Mouse (Mus musculus): ENCODE measurements around the gene Foxo1. TPM values are rescaled to one million over a fixed set of nuclear protein-coding genes. Genes with fewer than 3 reads are reported as not detected.
A peak's percentile ranks its signal among the peaks of the same experiment; 100 is the strongest.

Gene Foxo1
- polyA plus RNA-seq, 2 experiments = 7.0 to 7.6 TPM

DNA sequence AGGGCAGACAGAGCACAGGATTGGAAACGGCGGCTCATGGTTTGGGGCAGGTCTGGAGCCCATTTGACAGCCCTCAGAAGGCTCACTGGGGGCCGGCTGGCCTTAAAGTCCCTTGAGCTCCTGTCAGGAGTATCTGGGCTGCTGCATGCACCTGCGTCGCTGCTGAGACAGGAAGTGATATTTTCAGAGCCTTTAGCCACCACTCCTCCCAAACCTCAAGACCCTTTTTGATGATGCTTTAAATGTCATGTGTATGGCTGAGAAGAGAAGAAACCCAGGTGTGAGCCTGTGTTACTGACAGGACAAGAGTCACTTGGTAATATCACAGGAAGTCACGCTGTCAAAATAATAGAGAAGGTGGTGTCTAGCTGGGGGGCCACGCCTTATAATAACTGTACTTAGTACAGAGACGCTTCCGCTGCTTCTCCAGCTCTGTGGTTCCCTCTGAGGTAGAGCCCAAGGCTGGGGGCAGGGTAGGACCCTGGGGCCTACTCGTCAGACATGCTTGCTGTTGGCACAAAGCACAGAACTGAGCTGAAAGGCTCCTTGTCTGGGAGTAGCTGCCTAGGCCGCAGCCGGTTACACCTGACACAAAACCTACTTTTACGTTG is 128.1 kb downstream of the Foxo1 start:
- H3K4me1 ChIP-seq (ENCODE audit: control insufficient read depth, insufficient read depth, low read length) = peaks cover 11% of the 10 kb centered on the region
- no peaks in the 10 kb centered on the region for H3K27me3 ChIP-seq (ENCODE audit: control insufficient read depth, insufficient read depth, low read length)
- WGBS = 75% methylated on average over 13 of the region's 13 CpGs
- H3K36me3 ChIP-seq (ENCODE audit: control insufficient read depth, insufficient read depth, low read length) = no peaks in the 10 kb centered on the region
- H3K9me3 ChIP-seq (ENCODE audit: control insufficient read depth, low read length) = no peaks in the 10 kb centered on the region
- H3K4me2 ChIP-seq (replicated peaks; ENCODE audit: low read depth, low read length, severe bottlenecking) = no peak overlapping the region
- no peak for TF ChIP-seq POLR2A (IDR thresholded peaks at IDR 0.05; ENCODE audit: borderline replicate concordance, extremely low read depth, insufficient read depth, insufficient read length)
- no peak overlapping the region for H3K4me3 ChIP-seq (replicated peaks; ENCODE audit: low read length)
- H3K27ac ChIP-seq (replicated peaks; ENCODE audit: low read depth, low read length) = no peak overlapping the region
- no peak for DNase-seq (ENCODE audit: low spot score)
- ATAC-seq (ENCODE audit: low FRiP score, low read depth) = no peak
- no peak overlapping the region for H3K9ac ChIP-seq (ENCODE audit: low read depth, low read length, severe bottlenecking)

DNA sequence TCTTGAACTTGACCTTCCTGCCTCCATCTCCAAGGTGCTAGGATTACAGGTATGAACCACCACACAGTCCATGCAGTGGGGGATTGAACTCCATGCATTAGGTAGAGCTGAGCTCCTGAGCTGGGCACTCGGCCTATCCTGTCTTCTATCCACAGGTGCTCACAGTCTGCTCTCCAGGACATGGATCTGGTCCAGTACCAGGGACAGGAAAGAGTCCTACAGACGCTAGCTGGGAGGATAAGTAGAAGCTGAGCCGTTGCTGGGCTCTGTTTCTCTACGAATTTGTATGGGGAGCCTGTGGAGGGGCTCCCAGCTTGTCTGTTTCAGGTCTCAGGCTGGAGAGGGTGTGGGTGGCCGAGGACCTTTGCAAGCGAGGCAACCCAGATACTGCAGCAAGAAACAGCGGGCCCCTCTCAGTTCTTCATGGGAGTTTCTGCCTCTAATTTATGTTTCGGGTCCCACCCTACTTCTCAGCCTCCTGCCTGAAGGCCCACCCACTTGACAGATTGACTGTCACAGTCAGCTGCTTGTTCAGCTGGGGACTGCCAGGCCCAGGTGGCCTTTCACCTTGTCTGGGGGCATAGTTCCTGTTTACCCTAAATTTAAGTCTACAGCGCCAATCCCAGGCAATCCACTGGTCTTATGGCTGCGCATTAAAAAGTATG is 128.9 kb downstream of the Foxo1 start:
- H3K9ac ChIP-seq (ENCODE audit: low read depth, low read length, severe bottlenecking) = no peak overlapping the region
- H3K36me3 ChIP-seq (ENCODE audit: control insufficient read depth, insufficient read depth, low read length) = no peaks in the 10 kb centered on the region
- H3K27ac ChIP-seq (replicated peaks; ENCODE audit: low read depth, low read length) = no peak overlapping the region
- H3K27me3 ChIP-seq (ENCODE audit: control insufficient read depth, insufficient read depth, low read length) = no peaks in the 10 kb centered on the region
- no peak for ATAC-seq (ENCODE audit: low FRiP score, low read depth)
- 70% methylated on average over 10 of the region's 10 CpGs for WGBS
- peaks cover 19% of the 10 kb centered on the region for H3K4me1 ChIP-seq (ENCODE audit: control insufficient read depth, insufficient read depth, low read length)
- DNase-seq (ENCODE audit: low spot score) = no peak
- TF ChIP-seq POLR2A (IDR thresholded peaks at IDR 0.05; ENCODE audit: borderline replicate concordance, extremely low read depth, insufficient read depth, insufficient read length) = no peak
- H3K4me2 ChIP-seq (replicated peaks; ENCODE audit: low read depth, low read length, severe bottlenecking) = no peak overlapping the region
- H3K4me3 ChIP-seq (replicated peaks; ENCODE audit: low read length) = no peak overlapping the region
- no peaks in the 10 kb centered on the region for H3K9me3 ChIP-seq (ENCODE audit: control insufficient read depth, low read length)

- H3K36me3 ChIP-seq (ENCODE audit: control insufficient read depth, insufficient read depth, low read length) = no peaks in the 10 kb centered on the region
- WGBS = 78% methylated on average over 8 of the region's 8 CpGs
- DNase-seq (ENCODE audit: low spot score) (no peak), ATAC-seq (ENCODE audit: low FRiP score, low read depth) (no peak)
- H3K27me3 ChIP-seq (ENCODE audit: control insufficient read depth, insufficient read depth, low read length) = no peaks in the 10 kb centered on the region
- no peak overlapping the region for H3K27ac ChIP-seq (replicated peaks; ENCODE audit: low read depth, low read length)
- H3K9me3 ChIP-seq (ENCODE audit: control insufficient read depth, low read length) = no peaks in the 10 kb centered on the region
- H3K4me3 ChIP-seq (replicated peaks; ENCODE audit: low read length) = no peak overlapping the region
- no peak overlapping the region for H3K4me2 ChIP-seq (replicated peaks; ENCODE audit: low read depth, low read length, severe bottlenecking)
- no peak for TF ChIP-seq POLR2A (IDR thresholded peaks at IDR 0.05; ENCODE audit: borderline replicate concordance, extremely low read depth, insufficient read depth, insufficient read length)
- H3K9ac ChIP-seq (ENCODE audit: low read depth, low read length, severe bottlenecking) = no peak overlapping the region
- H3K4me1 ChIP-seq (ENCODE audit: control insufficient read depth, insufficient read depth, low read length) = peaks cover 21% of the 10 kb centered on the region
These were observed 129.8 kb downstream of the Foxo1 start for GRCm38 (mm10) chr3:52397961-52398360.

DNA sequence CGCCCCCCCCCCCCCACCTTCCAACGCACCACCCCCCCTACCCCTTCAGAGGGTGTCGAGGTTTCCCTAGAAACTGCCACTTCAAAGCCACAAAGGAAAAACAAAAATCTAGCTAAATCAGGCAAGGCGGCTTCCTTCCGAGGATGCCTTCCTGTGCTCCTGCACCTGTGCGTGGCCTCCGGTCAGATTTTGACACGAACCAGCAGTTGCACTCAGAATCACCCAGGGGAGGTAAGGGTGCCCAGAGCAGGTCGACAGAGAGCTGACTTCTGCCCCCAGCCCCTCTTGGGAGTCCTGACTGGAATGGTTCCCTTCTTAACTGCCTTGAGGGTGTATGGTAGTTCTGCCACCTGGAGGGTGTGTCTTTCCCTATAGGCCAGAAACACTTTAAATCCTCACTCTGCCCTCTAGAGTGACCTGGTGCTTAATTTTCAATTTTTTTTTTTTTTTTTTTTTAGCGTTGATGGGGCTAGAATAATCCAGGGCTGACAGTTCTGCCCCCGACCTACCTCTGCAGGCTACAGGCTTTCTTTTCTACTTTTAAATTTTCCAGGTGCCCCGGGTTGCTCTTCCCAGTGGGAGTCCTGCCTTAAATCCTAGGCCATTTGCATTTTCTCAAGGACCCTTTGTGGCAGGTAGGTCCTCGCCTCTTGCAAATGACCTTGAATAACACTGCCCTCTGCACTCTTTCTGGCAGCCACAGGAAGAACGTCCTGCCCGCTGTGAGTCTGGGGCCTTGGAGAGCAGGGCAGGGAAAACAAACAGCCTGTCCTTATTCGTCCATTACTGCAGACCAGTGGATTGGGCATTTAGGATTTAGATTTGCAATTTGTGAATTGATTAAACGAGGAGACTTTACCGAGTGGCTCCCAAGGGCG is 132.4 kb downstream of the Foxo1 start:
- H3K9ac ChIP-seq (ENCODE audit: low read depth, low read length, severe bottlenecking) = peak overlapping the region; percentile 48; the same call in 1 of the 2 replicates
- no peak overlapping the region for H3K27ac ChIP-seq (replicated peaks; ENCODE audit: low read depth, low read length)
- H3K4me1 ChIP-seq (ENCODE audit: control insufficient read depth, insufficient read depth, low read length) = peaks cover 21% of the 10 kb centered on the region
- peak overlapping the region; percentile 30 for H3K4me3 ChIP-seq (replicated peaks; ENCODE audit: low read length)
- DNase-seq (ENCODE audit: low spot score) (no peak), ATAC-seq (ENCODE audit: low FRiP score, low read depth) (0 out of 2 replicates have a peak, but pooled peaks have one; percentile 5)
- no peak for TF ChIP-seq POLR2A (IDR thresholded peaks at IDR 0.05; ENCODE audit: borderline replicate concordance, extremely low read depth, insufficient read depth, insufficient read length)
- no peaks in the 10 kb centered on the region for H3K36me3 ChIP-seq (ENCODE audit: control insufficient read depth, insufficient read depth, low read length)
- 11% methylated on average over 19 of the region's 19 CpGs for WGBS
- no peaks in the 10 kb centered on the region for H3K27me3 ChIP-seq (ENCODE audit: control insufficient read depth, insufficient read depth, low read length)
- peak overlapping the region; percentile 70 for H3K4me2 ChIP-seq (replicated peaks; ENCODE audit: low read depth, low read length, severe bottlenecking)
- H3K9me3 ChIP-seq (ENCODE audit: control insufficient read depth, low read length) = no peaks in the 10 kb centered on the region

Data from limb, embryonic 14.5 days (tissue).